Mouse (Mus musculus) stomach, embryonic 14.5 days (tissue): ENCODE measurements at regions not wholly inside any gene's neighbourhood (a gene's known extent, or its start where the extent isn't known, plus 50 kb on each side); places are given as distances from the start of the nearest gene placed in this dataset.

Experiments used
- ATAC-seq: fragments of 200-750 bp; cut with Nextera tagmentation; 2 replicates; pipeline ENCODE4 v1.8.0; 2017; ENCODE audit warnings: low read depth, moderate TSS enrichment; ENCODE audit not compliant: insufficient number of reproducible peaks, insufficient read depth, low FRiP score
- H3K27ac ChIP-seq: fragments of 300-500 bp; sonication (generic); 2 replicates; pipeline ENCODE4 v1.5.1; 2014; ENCODE audit warnings: mild to moderate bottlenecking, low read length, moderate library complexity, mixed read lengths
- H3K27me3 ChIP-seq: fragments of 300-500 bp; sonication (generic); 2 replicates; pipeline ENCODE4 v1.6.1; 2014; ENCODE audit warnings: low read length, control low read depth, mixed read lengths; ENCODE audit not compliant: control insufficient read depth, insufficient read depth
- H3K36me3 ChIP-seq: fragments of 300-500 bp; sonication (generic); 2 replicates; pipeline ENCODE4 v1.6.1; 2014; ENCODE audit warnings: mild to moderate bottlenecking, control low read depth, low read length, moderate library complexity, mixed read lengths; ENCODE audit not compliant: control insufficient read depth, insufficient read depth
- H3K4me1 ChIP-seq: fragments of 300-500 bp; sonication (generic); 2 replicates; pipeline ENCODE4 v1.6.1; 2014; ENCODE audit warnings: low read length, control low read depth, mixed read lengths; ENCODE audit not compliant: control insufficient read depth, insufficient read depth
- H3K4me2 ChIP-seq: fragments of 300-500 bp; sonication (generic); replicated peaks from 2 replicates; pipeline ENCODE4 v1.6.1; 2014; ENCODE audit warnings: low read depth, low read length, control low read depth
- H3K4me3 ChIP-seq: fragments of 300-500 bp; sonication (generic); 2 replicates; pipeline ENCODE4 v1.5.1; 2014; ENCODE audit warnings: low read depth, low read length, control low read depth
- H3K9ac ChIP-seq: fragments of 300-500 bp; sonication (generic); replicated peaks from 2 replicates; pipeline ENCODE4 v1.6.1; 2014; ENCODE audit warnings: low read depth, mild to moderate bottlenecking, control low read depth, low read length, moderate library complexity, mixed read lengths
- H3K9me3 ChIP-seq: fragments of 300-500 bp; sonication (generic); 2 replicates; pipeline ENCODE4 v1.6.1; 2016; ENCODE audit warnings: low read depth, low read length, control low read depth; ENCODE audit not compliant: control insufficient read depth
- WGBS: fragments of 180-500 bp; shearing (Covaris S2); extraction: QIAGEN DNeasy Blood & Tissue Kit; methylation state at CpG from one replicate; pipeline ENCODE4 v1.1.7; 2014; 5-methylcytosine and 5-hydroxymethylcytosine counted together

DNA sequence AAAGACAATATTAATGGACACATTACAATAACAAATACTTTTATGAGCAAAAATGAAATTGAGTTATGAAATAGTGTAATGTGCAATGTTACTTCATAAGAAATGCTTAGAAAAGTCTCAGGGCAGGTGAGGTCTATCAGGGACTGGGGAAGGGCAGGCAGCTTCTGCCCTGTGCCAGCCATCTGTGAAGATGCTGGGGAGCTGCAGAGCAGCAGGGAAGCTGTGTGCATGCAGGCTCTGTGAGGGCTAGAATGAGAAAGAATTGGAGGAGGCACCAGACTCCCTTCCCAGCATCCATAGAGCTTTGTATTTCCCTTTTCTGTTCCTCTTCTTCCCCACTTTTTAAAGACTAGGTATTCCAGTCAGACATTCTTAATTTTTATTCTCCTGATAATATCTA is 281.8 kb downstream of the Mef2c start:
- H3K27ac ChIP-seq, result no peak overlapping the region
- no peak overlapping the region for H3K4me3 ChIP-seq
- no peak for ATAC-seq
- H3K27me3 ChIP-seq, result no peaks in the 10 kb centered on the region
- H3K9ac ChIP-seq, result no peak overlapping the region
- no peaks in the 10 kb centered on the region for H3K9me3 ChIP-seq
- no peaks in the 10 kb centered on the region for H3K36me3 ChIP-seq
- H3K4me2 ChIP-seq, result no peak overlapping the region
- H3K4me1 ChIP-seq, result no peaks in the 10 kb centered on the region

DNA sequence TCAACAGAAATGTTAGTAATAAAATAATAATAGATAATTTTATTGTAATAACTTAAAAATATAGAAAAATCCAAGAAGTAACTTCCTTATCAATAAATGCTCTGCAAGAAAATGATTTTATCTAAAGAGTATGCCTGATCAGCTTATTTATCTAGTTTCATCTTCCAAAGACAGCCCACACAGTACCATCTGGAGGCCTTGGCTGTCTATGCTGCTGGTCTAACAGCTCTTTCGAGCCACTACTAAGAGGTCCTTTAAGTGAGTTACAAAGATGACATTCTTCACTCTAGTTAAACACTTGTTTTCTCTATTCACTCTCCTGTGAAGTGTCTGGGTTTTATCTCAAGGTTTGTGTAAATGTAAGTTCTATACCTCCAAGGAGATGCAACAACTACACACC is 305.7 kb downstream of the Mef2c start:
- 79% methylated on average over 1 of the region's 1 CpGs for WGBS

DNA sequence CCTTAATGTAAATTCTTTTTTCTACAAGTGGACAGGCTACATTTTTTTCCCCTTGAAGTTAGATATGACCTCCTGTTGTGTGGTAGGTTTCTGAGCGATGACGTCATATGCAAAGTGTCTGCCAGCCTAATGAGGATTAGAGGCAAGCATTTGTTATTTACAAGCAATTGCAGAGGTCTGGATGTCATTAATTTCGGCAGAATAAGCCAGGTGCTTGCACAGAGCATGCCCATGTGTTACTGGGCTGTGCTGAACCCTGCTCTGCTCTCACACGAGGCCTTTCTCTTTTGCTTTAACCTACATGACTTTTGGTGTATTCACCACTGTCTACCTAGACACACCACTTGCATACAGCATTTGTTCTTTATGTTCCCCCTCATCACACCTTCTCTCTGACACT is 316.5 kb downstream of the Mef2c start:
- H3K9ac ChIP-seq, result no peak overlapping the region
- no peaks in the 10 kb centered on the region for H3K9me3 ChIP-seq
- 54% methylated on average over 4 of the region's 4 CpGs for WGBS
- ATAC-seq, result no peak
- no peak overlapping the region for H3K4me3 ChIP-seq
- H3K27ac ChIP-seq, result no peak overlapping the region
- no peak overlapping the region for H3K4me2 ChIP-seq
- H3K36me3 ChIP-seq, result no peaks in the 10 kb centered on the region
- no peaks in the 10 kb centered on the region for H3K27me3 ChIP-seq
- no peaks in the 10 kb centered on the region for H3K4me1 ChIP-seq

More for the DNA sequence above, 305.7 kb downstream of the Mef2c start:
- Histone ChIP-seq H3K27me3 (no peaks in the 10 kb centered on the region), H3K4me3 (no peak overlapping the region), H3K9me3 (no peaks in the 10 kb centered on the region), H3K36me3 (no peaks in the 10 kb centered on the region), H3K27ac (no peak overlapping the region), H3K4me2 (no peak overlapping the region), H3K9ac (no peak overlapping the region), H3K4me1 (no peaks in the 10 kb centered on the region)
- ATAC-seq, result no peak

DNA sequence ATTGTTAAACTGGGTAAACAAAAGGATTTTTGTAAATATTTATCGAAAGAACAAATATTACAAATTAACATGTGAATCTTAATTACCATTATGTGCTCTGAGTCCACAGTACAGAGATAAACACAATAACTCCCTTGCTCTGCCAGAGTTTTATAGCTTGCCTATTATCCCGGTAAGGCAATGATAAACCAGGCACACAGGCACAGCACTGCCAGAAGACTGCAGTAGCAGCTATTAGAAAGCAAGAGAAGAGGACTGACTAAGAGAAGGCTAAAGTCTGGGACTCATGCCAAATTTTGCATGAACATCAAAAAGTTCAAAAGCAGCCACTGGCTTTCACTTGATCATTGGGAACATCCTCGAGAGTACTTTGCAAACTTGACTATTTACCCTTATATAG is 316.9 kb downstream of the Mef2c start:
- H3K27me3 ChIP-seq, result no peaks in the 10 kb centered on the region
- no peak overlapping the region for H3K4me2 ChIP-seq
- no peaks in the 10 kb centered on the region for H3K4me1 ChIP-seq
- no peak overlapping the region for H3K27ac ChIP-seq
- no peaks in the 10 kb centered on the region for H3K36me3 ChIP-seq
- H3K4me3 ChIP-seq, result no peak overlapping the region
- WGBS, result 67% methylated on average over 3 of the region's 3 CpGs
- no peaks in the 10 kb centered on the region for H3K9me3 ChIP-seq
- no peak overlapping the region for H3K9ac ChIP-seq
- ATAC-seq, result no peak

DNA sequence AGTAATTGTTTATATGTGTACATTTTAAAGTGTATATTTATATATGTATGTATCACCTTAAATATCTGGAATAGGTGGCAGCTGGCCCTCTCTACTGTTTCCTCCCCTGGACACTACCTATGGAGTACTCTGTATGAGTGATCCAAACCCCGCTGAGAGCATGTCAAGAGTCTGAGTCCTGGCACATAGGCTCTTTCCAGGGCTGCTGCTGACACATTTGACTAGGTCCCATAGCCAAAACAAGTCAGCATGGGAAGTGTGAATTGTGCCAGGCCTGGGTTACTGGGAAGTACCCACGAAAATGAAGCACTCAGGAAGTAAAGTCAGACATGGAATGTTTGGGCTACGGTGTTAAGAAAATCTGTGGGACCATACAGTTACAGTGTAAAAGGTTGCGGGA is 321.1 kb downstream of the Mef2c start:
- Histone ChIP-seq H3K27me3 (no peaks in the 10 kb centered on the region), H3K4me3 (no peak overlapping the region), H3K36me3 (no peaks in the 10 kb centered on the region), H3K9ac (no peak overlapping the region), H3K4me1 (no peaks in the 10 kb centered on the region), H3K4me2 (no peak overlapping the region), H3K27ac (no peak overlapping the region), H3K9me3 (no peaks in the 10 kb centered on the region)
- 86% methylated on average over 4 of the region's 4 CpGs for WGBS
- ATAC-seq, result no peak

DNA sequence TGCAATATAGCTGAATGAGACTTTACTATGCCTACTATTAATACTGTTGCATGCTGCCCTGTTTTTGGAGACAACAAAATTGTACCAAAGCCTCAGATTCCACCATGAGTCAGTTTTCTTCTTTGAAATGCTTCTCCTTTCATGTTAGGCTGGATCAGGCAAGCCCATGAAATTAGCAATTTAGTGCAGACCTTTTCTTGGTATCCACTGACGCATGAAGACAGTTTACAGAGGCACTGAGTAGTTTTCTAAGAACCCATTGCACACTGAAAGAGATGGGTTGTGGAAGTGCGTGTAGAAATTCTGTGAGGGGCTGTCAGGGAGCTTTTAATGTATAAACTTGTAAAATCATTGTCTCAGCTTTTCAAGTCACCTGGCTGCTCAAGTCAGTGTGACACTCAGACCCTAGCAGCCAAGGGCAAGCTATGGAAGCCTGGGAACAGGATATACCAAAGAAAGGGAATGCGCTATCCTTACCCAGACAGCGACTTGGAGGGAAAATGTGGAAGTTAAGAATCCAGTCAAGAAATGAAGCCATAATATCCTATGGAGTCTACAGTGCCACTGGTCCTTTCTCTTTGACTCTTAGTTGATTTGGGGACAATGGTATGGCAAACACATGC is 323.1 kb downstream of the Mef2c start:
- ATAC-seq, result no peak
- Histone ChIP-seq H3K4me2 (no peak overlapping the region), H3K4me1 (no peaks in the 10 kb centered on the region)

DNA sequence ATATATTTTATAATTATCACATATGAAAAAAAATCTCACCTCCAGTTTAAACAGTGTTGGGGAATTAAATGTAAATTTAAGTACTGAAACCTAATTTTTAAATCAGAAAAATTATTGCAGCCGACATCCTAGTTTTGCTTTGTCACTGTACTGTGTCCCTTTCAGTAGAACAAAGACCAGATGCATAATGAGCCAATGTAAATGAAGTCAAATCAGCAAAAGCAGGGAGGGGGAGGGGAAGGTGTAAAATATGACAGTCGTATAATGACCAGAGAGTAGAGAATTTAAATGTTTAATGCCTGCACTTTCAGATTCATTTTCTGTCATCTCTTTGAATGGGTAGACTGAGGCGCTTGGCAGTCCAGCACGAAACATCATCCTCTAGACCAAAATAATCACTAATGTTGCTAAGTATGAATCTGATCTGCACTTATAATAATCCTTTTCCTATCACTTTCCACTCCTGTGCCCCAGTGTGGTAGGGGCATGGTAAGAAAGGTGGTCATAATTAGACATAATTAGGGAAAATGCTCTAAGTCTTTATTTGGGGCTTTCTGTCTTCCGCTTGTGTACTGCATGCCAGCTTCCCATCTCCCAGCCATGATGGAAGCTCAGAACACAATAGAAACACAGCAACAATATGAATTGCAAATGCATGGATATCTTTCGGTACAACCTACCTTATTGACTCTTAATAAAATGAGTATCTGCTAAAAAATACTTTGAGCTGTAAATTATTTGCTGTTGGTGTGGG is 356.0 kb upstream of the Tmem161b start:
- Histone ChIP-seq H3K36me3 (no peaks in the 10 kb centered on the region), H3K9ac (no peak overlapping the region), H3K4me3 (no peak overlapping the region), H3K4me1 (no peaks in the 10 kb centered on the region), H3K9me3 (no peaks in the 10 kb centered on the region), H3K4me2 (no peak overlapping the region), H3K27ac (no peak overlapping the region), H3K27me3 (no peaks in the 10 kb centered on the region)
- ATAC-seq, result no peak
- WGBS, result 90% methylated on average over 6 of the region's 6 CpGs

More for the DNA sequence above, 323.1 kb downstream of the Mef2c start:
- no peaks in the 10 kb centered on the region for H3K36me3 ChIP-seq
- WGBS, result 82% methylated on average over 4 of the region's 4 CpGs
- H3K9ac ChIP-seq, result no peak overlapping the region
- no peaks in the 10 kb centered on the region for H3K27me3 ChIP-seq
- no peak overlapping the region for H3K27ac ChIP-seq
- H3K4me3 ChIP-seq, result no peak overlapping the region
- H3K9me3 ChIP-seq, result no peaks in the 10 kb centered on the region

DNA sequence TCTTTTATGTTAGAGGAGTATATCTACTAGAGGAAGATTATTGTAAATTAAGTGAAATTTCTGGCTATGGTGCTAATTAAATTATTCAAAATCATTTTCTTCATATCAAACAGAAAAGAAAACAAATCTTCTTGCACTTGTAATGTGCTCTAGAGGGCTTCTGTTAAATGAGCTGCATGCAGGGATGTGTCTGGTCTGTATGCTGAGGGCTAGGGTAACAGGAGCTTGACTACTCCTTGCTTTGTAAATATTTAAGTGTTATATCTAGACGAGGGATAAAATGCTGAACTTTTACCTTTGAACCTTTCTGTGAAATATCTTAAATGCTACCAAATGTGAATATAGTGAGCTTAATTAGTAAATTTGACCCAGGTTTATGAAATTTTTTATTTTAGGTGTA is 354.9 kb upstream of the Tmem161b start:
- H3K4me1 ChIP-seq, result no peaks in the 10 kb centered on the region
- ATAC-seq, result no peak
- H3K27me3 ChIP-seq, result no peaks in the 10 kb centered on the region
- no peaks in the 10 kb centered on the region for H3K9me3 ChIP-seq
- no peaks in the 10 kb centered on the region for H3K36me3 ChIP-seq
- 31% methylated on average over 1 of the region's 1 CpGs for WGBS
- no peak overlapping the region for H3K27ac ChIP-seq
- no peak overlapping the region for H3K4me3 ChIP-seq
- no peak overlapping the region for H3K9ac ChIP-seq
- H3K4me2 ChIP-seq, result no peak overlapping the region
